Comparison of ENCODE assay signal across 21 mouse cellular contexts in the genomic region with DNA sequence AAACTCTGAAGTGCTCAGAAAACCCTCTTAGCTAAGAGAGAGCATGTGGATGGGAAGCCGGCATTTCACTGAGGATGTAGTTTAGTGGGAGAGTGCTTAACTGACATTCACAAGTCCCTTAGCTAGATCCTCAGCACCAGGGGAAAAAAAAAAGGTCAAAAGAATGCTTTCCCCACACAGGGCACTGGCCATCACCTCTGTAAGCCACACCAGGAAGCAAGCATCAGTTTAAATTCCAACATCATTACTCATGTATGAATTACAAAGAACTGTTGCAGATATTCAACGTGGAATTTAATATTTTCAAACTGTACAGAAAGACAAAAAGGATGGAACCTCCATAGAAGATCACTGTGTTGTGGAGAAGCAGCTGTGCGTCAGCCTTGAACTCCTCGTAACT.
A peak's percentile ranks its signal among the peaks of the same experiment; 100 is the strongest.
DNase-seq lines count a peak whose midpoint lies in the region; ATAC-seq and TF ChIP-seq lines count a peak whose summit lies in the region.
"Had no signal": no experiment of that assay in that cellular context is flagged by ENCODE, and none has a peak within 500 bp of the region (broad histone marks: within the 10 kb centered on the region; RNA-seq: fewer than 3 reads in every experiment).

No protein-coding gene starts in this region.

- no peak overlapping the region for H3K9ac ChIP-seq in embryonic facial prominence, embryonic 14.5 days (ENCODE audit: low read depth, low read length)
- H3K9ac ChIP-seq in lung, embryonic 16.5 days (ENCODE audit: low read length): no peak overlapping the region
- H3K9ac ChIP-seq in kidney, embryonic 16.5 days (replicated peaks; ENCODE audit: low read length): no peak overlapping the region
- H3K9ac ChIP-seq: embryonic facial prominence, embryonic 13.5 days; hindbrain, embryonic 12.5 days had no signal

- no peak overlapping the region for H3K4me2 ChIP-seq in embryonic facial prominence, embryonic 14.5 days (ENCODE audit: low read depth, low read length)
- H3K4me2 ChIP-seq in lung, embryonic 16.5 days (ENCODE audit: low read depth, low read length): no peak overlapping the region
- H3K4me2 ChIP-seq in kidney, embryonic 16.5 days (replicated peaks; ENCODE audit: low read depth, low read length): no peak overlapping the region
- H3K4me2 ChIP-seq: embryonic facial prominence, embryonic 13.5 days; hindbrain, embryonic 12.5 days had no signal

- no peak overlapping the region for H3K4me3 ChIP-seq in embryonic facial prominence, embryonic 14.5 days (ENCODE audit: low read depth, low read length)
- no peak overlapping the region for H3K4me3 ChIP-seq in embryonic facial prominence, embryonic 10.5 days
- H3K4me3 ChIP-seq in lung, embryonic 16.5 days (ENCODE audit: low read length): no peak overlapping the region
- no peak overlapping the region for H3K4me3 ChIP-seq in kidney, embryonic 16.5 days (ENCODE audit: low read length)
- H3K4me3 ChIP-seq: embryonic facial prominence, embryonic 13.5 days; erythroblast, embryonic 14.5 days; forebrain, embryonic 10.5 days; gastrocnemius, adult 2 months; heart, embryonic 10.5 days; hindbrain, embryonic 12.5 days had no signal

- no peaks in the 10 kb centered on the region for H3K27me3 ChIP-seq in embryonic facial prominence, embryonic 14.5 days (replicated peaks; ENCODE audit: control insufficient read depth, insufficient read depth, low read length)
- H3K27me3 ChIP-seq in embryonic facial prominence, embryonic 10.5 days (replicated peaks; ENCODE audit: low read depth, poor library complexity, severe bottlenecking): no peaks in the 10 kb centered on the region
- no peaks in the 10 kb centered on the region for H3K27me3 ChIP-seq in lung, embryonic 16.5 days (ENCODE audit: control insufficient read depth, insufficient read depth, low read depth, low read length)
- H3K27me3 ChIP-seq in Patski: no peaks in the 10 kb centered on the region
- H3K27me3 ChIP-seq in kidney, embryonic 16.5 days (ENCODE audit: insufficient read depth, low read length): no peaks in the 10 kb centered on the region
- H3K27me3 ChIP-seq: CH12.LX; embryonic facial prominence, embryonic 13.5 days; hindbrain, embryonic 12.5 days had no signal

- DNase-seq in embryonic facial prominence, embryonic 14.5 days (ENCODE audit: low spot score): no peak
- DNase-seq in embryonic facial prominence, embryonic 10.5 days (ENCODE audit: low spot score): no peak
- no peak for DNase-seq in lung, postnatal 14 days
- DNase-seq in 3134 (ENCODE audit: extremely low read depth, insufficient read length, low spot score): peak; percentile 15
- DNase-seq in Patski (ENCODE audit: low read depth, low spot score): no peak
- DNase-seq in cerebellum, adult 8-10 months: no peak
- DNase-seq: adrenal gland, postnatal 10 days; cerebellum, adult 11 months; cerebellum, adult 9-10 months; cerebellum, postnatal 25 days; gastrocnemius, adult 2 months; gastrocnemius, postnatal 36 days had no signal

- no peaks in the 10 kb centered on the region for H3K9me3 ChIP-seq in embryonic facial prominence, embryonic 14.5 days (ENCODE audit: control insufficient read depth, low read length)
- H3K9me3 ChIP-seq in embryonic facial prominence, embryonic 10.5 days: no peaks in the 10 kb centered on the region
- H3K9me3 ChIP-seq in lung, embryonic 16.5 days (ENCODE audit: control insufficient read depth, low read length): no peaks in the 10 kb centered on the region
- H3K9me3 ChIP-seq in kidney, embryonic 16.5 days (ENCODE audit: low read length): no peaks in the 10 kb centered on the region
- H3K9me3 ChIP-seq: embryonic facial prominence, embryonic 13.5 days; forebrain, embryonic 10.5 days; heart, embryonic 10.5 days; hindbrain, embryonic 12.5 days had no signal

- POLR2A ChIA-PET in Patski (lab: Charles Lee): no interaction called here

- no peak for TF ChIP-seq CTCF in Patski (IDR thresholded peaks at IDR 0.05)

- no peaks in the 10 kb centered on the region; the same call in 1 of the 2 replicates for H3K4me1 ChIP-seq in embryonic facial prominence, embryonic 14.5 days (ENCODE audit: control insufficient read depth, insufficient read depth, low read length)
- no peaks in the 10 kb centered on the region for H3K4me1 ChIP-seq in embryonic facial prominence, embryonic 10.5 days
- peaks cover 5% of the 10 kb centered on the region; the same call in 1 of the 2 replicates for H3K4me1 ChIP-seq in lung, embryonic 16.5 days (replicated peaks; ENCODE audit: control insufficient read depth, insufficient read depth, low read length)
- no peaks in the 10 kb centered on the region for H3K4me1 ChIP-seq in kidney, embryonic 16.5 days (ENCODE audit: insufficient read depth, low read length)
- H3K4me1 ChIP-seq: embryonic facial prominence, embryonic 13.5 days; forebrain, embryonic 10.5 days; hindbrain, embryonic 12.5 days had no signal

- in situ Hi-C loops in Patski (cut with MboI; ENCODE audit: low pct_unique_long_range_greater_than_20kb): no loop called here

- ATAC-seq in embryonic facial prominence, embryonic 14.5 days (ENCODE audit: low read depth): peak; percentile 28; the same call in 1 of the 2 replicates
- peak; percentile 35 for ATAC-seq in lung, embryonic 16.5 days (ENCODE audit: low read depth)
- peak; percentile 90 for ATAC-seq in Patski
- ATAC-seq in kidney, embryonic 16.5 days (ENCODE audit: low FRiP score, low TSS enrichment): no peak
- ATAC-seq: forebrain, embryonic 14.5 days had no signal

- 72% methylated on average over 4 of the region's 4 CpGs for WGBS in embryonic facial prominence, embryonic 14.5 days
- 92% methylated on average over 4 of the region's 4 CpGs for WGBS in embryonic facial prominence, embryonic 10.5 days
- WGBS in lung, embryonic 16.5 days: 61% methylated on average over 4 of the region's 4 CpGs
- 79% methylated on average over 4 of the region's 4 CpGs for WGBS in kidney, embryonic 16.5 days

- CTCF ChIA-PET in Patski (lab: Charles Lee): interaction anchor here (1.5 kb wide), 1 partner anchor 8 kb away, joined by 3 read pairs; no protein-coding TSS in a partner anchor

- no peak overlapping the region for H3K27ac ChIP-seq in embryonic facial prominence, embryonic 14.5 days (replicated peaks; ENCODE audit: low read depth, low read length)
- H3K27ac ChIP-seq in embryonic facial prominence, embryonic 10.5 days (replicated peaks): no peak overlapping the region
- H3K27ac ChIP-seq in lung, embryonic 16.5 days (ENCODE audit: low read length): peak overlapping the region; percentile 65
- no peak overlapping the region for H3K27ac ChIP-seq in kidney, embryonic 16.5 days (ENCODE audit: low read length)
- H3K27ac ChIP-seq: embryonic facial prominence, embryonic 13.5 days; forebrain, embryonic 10.5 days; gastrocnemius, adult 2 months; heart, embryonic 10.5 days; hindbrain, embryonic 12.5 days had no signal

- peaks cover 77% of the 10 kb centered on the region for H3K36me3 ChIP-seq in embryonic facial prominence, embryonic 14.5 days (ENCODE audit: control insufficient read depth, insufficient read depth, low read length)
- H3K36me3 ChIP-seq in embryonic facial prominence, embryonic 10.5 days (replicated peaks): peaks cover 81% of the 10 kb centered on the region
- peaks cover 25% of the 10 kb centered on the region for H3K36me3 ChIP-seq in lung, embryonic 16.5 days (ENCODE audit: control insufficient read depth, insufficient read depth, low read length)
- peaks cover 53% of the 10 kb centered on the region for H3K36me3 ChIP-seq in kidney, embryonic 16.5 days (ENCODE audit: insufficient read depth, low read length)
